Mouse (Mus musculus) lung, embryonic 14.5 days (tissue): Measurements from ENCODE around the gene Gm21983. TPM values are rescaled to one million over a fixed set of nuclear protein-coding genes. Genes with fewer than 3 reads are reported as not detected.

ENCODE experiments used
- ATAC-seq: fragments of 200-750 bp; cut with Nextera tagmentation; 2 replicates; pipeline ENCODE4 v1.8.0; 2017; ENCODE audit warnings: mild to moderate bottlenecking, moderate TSS enrichment, moderate library complexity; ENCODE audit not compliant: insufficient read depth
- DNase-seq: peaks from one replicate; pipeline ENCODE4 v3.0.0-alpha.2; 2015
- H3K27ac ChIP-seq: fragments of 300-500 bp; sonication (generic); 2 replicates; pipeline ENCODE4 v1.5.1; 2014; ENCODE audit warnings: low read depth, mild to moderate bottlenecking, moderate library complexity
- H3K27me3 ChIP-seq: fragments of 300-500 bp; sonication (generic); 2 replicates; pipeline ENCODE4 v1.6.1; 2014; ENCODE audit warnings: low read length, control low read depth; ENCODE audit not compliant: insufficient read depth
- H3K36me3 ChIP-seq: fragments of 300-500 bp; sonication (generic); 2 replicates; pipeline ENCODE4 v1.6.1; 2014; ENCODE audit warnings: control low read depth; ENCODE audit not compliant: insufficient read depth
- H3K4me1 ChIP-seq: fragments of 300-500 bp; sonication (generic); 2 replicates; pipeline ENCODE4 v1.6.1; 2014; ENCODE audit warnings: antibody characterized with exemption, control low read depth; ENCODE audit not compliant: insufficient read depth
- H3K4me2 ChIP-seq: fragments of 300-500 bp; sonication (generic); 2 replicates; pipeline ENCODE4 v1.6.1; 2014; ENCODE audit warnings: mild to moderate bottlenecking
- H3K4me3 ChIP-seq: fragments of 300-500 bp; sonication (generic); 2 replicates; pipeline ENCODE4 v1.5.1; 2014; ENCODE audit warnings: low read depth, low read length
- H3K9ac ChIP-seq: fragments of 300-500 bp; sonication (generic); 2 replicates; pipeline ENCODE4 v1.6.1; 2014
- H3K9me3 ChIP-seq: fragments of 300-500 bp; sonication (generic); 2 replicates; pipeline ENCODE4 v1.6.1; 2016; ENCODE audit warnings: low read depth, low read length, control low read depth
- CTCF ChIP-seq: IDR thresholded peaks from 2 replicates; pipeline ENCODE4 v1.5.1; 2016; ENCODE audit warnings: antibody characterized with exemption, low read depth
- WGBS: fragments of 180-500 bp; shearing (Covaris S2); extraction: QIAGEN DNeasy Blood & Tissue Kit; methylation state at CpG from one replicate; pipeline ENCODE4 v1.1.7; 2014; 5-methylcytosine and 5-hydroxymethylcytosine counted together
- polyA plus RNA-seq: library from polyadenylated mRNA; unstranded; fragments of >200 nt; fragmentation: Nextera tagmentation; extraction: Ambion mirVana; gene quantifications from 2 replicates; pipeline ENCODE4 v1.2.1, GENCODE M21; 2014

Gene Gm21983
- polyA plus RNA-seq, 1 experiment from 2014 or later, result 1.5 TPM

DNA sequence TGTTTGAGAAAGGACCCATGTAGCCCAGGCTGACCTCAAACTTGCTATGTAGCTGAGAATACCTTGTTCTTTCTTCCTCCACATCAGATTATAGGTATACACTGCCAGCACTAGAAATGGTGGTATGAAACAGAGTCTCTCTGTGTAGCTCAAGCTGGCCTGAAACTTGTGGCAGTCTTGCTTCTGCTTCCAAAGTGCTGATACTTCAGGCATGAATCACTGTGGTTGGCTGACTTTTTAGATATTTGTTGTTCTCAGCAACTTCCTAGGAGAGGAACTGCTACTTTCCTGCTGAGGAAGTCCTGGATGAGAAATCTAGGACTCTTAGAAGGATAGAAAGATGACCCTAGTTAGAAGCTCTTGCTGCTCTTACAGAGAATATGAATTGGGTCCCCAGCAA, 17.5 kb upstream of the Gm21983 start:
- Histone ChIP-seq H3K4me1 (peaks cover 5% of the 10 kb centered on the region), H3K36me3 (peaks cover 42% of the 10 kb centered on the region), H3K4me3 (no peak overlapping the region), H3K27me3 (no peaks in the 10 kb centered on the region), H3K4me2 (no peak overlapping the region), H3K9ac (no peak overlapping the region), H3K27ac (no peak overlapping the region), H3K9me3 (no peaks in the 10 kb centered on the region)
- no peak for ATAC-seq
- no peak for TF ChIP-seq CTCF
- no peak for DNase-seq

DNA sequence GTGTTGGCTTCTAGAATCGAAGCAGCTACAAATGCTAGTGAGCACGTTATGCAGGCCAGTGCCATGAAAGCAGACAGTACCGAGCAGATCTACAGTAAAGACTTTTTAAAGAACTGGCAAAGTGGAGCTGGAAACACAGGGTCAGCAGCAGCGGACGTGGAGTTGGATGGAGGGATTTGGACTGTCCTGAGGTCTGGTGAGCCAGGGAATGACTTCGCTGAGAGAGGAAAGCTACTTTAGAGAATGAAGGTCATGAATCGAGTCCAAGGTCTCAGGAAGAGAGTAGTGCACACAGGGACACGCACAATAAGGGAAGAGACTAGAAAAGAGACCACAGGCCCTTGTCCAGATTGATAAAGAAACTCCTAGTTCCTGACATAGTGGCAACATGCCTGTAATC, 16.7 kb upstream of the Gm21983 start:
- ATAC-seq (no peak), DNase-seq (no peak)
- WGBS, result 90% methylated on average over 8 of the region's 8 CpGs
- Histone ChIP-seq H3K4me1 (peaks cover 5% of the 10 kb centered on the region), H3K9me3 (no peaks in the 10 kb centered on the region), H3K4me3 (no peak overlapping the region), H3K36me3 (peaks cover 42% of the 10 kb centered on the region), H3K4me2 (no peak overlapping the region), H3K27ac (no peak overlapping the region), H3K27me3 (no peaks in the 10 kb centered on the region), H3K9ac (no peak overlapping the region)
- no peak for TF ChIP-seq CTCF

DNA sequence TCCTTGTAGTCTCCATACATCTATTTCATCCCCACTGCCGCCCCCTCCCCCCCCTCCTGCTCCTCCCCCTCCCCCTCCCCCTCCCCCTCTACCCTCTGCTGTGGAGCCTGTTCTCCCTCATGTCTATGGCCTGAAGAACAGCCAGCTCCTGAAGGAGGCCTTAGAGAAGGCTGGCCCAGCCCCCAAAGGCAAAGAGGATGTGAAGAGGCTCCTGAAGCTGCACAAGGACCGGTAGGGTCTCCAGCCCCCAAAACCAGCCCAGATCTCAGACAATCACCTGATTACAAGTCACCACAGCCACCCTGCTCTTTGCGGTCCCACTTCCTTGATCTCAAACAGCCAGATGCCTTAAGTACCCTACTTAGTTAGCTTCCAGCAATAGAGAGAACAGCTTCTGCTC, 16.2 kb upstream of the Gm21983 start:
- Histone ChIP-seq H3K36me3 (peaks cover 42% of the 10 kb centered on the region), H3K27ac (no peak overlapping the region), H3K9me3 (no peaks in the 10 kb centered on the region), H3K4me2 (no peak overlapping the region), H3K4me3 (no peak overlapping the region), H3K9ac (no peak overlapping the region), H3K27me3 (no peaks in the 10 kb centered on the region), H3K4me1 (peaks cover 5% of the 10 kb centered on the region)
- WGBS, result 87% methylated on average over 3 of the region's 3 CpGs
- TF ChIP-seq CTCF, result no peak
- DNase-seq (no peak), ATAC-seq (no peak)

DNA sequence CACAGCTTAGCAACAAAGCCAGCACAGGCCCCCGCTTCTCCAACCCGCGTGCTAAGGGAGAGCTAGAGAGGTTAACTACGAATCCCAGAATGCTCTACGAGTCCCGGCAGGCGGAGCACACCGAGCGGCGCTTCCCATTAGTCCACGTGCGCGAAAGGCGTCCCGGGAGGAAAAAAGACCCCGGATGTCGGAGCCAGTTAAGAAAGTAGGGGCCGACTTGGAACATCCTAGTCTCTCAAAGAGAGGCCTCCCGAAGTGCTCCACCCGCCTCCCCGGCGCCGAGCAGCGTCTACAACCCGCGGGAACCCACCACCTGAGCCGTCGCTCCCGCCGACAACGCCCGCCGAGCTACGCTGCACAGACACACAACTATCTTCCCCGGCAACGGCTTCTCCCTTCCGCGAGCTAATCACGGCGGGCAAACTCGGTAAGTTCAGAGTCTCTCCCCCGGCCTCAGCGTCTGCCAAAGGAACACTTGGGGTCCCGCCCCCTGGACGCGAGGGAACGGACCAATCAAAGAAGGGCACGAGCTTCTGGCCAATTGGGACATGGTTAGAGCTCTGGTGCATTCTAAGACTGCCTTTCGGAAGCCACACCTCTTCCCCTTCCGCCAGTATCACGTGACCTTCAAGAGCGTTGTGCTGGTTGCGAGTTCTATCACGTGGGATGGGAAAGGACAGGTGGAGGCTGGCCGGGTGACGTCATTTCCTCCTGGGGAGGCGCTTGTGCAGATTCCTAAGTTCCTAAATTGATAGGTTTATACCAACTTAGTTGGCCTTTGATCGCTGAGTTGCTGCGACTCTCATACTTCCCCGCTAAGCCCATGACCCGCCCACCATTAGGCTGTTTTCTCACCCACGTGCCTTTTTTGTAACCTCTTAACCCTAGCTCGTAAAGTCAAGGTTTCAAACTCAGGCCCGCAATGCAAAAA, 15.1 kb upstream of the Gm21983 start, which contains the start of the genes BC024978 and Snrpa:
Gene BC024978, plus strand, starts transcription at position 101 of the 931 bp plus-strand sequence.
Gene Snrpa, minus strand, starts transcription at position 591 of the 931 bp plus-strand sequence.
- Histone ChIP-seq H3K4me2 (peak within 1 kb of the TSS; percentile 77), H3K36me3 (peaks cover 52% of the 10 kb centered on the region), H3K27me3 (no peaks in the 10 kb centered on the region), H3K9me3 (no peaks in the 10 kb centered on the region), H3K4me1 (peaks cover 5% of the 10 kb centered on the region), H3K27ac (peak within 1 kb of the TSS; percentile 100), H3K4me3 (peak within 1 kb of the TSS; percentile 75), H3K9ac (peak within 1 kb of the TSS; percentile 85)
- TF ChIP-seq CTCF, result no peak; the same call in 1 of the 2 replicates
- peak; percentile 99 for DNase-seq
- WGBS, result under 1% methylated on average over 64 of the region's 64 CpGs
- ATAC-seq, result peak; percentile 99

DNA sequence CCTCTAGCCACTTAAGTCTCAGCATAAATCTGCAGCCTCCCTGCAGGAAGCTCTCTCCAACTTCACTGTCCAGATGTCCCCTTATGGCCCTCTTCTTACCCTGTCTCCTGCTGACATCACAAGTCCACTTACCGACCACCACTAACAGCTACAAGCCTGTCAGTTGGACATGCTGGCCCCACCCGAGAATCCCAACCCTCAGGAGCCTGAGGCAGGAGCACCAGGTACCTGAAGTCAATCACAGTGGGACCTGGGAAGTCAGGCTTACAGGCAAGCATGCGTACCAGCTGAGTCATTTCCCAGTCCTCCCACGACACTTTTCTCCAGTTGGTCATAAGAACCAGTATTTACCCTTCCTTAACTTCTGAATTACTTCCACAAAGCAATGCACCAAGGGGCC, 12.8 kb upstream of the Gm21983 start:
- H3K36me3 ChIP-seq, result peaks cover 69% of the 10 kb centered on the region
- ATAC-seq, result no peak
- 70% methylated on average over 4 of the region's 4 CpGs for WGBS
- DNase-seq, result no peak
- H3K9me3 ChIP-seq, result no peaks in the 10 kb centered on the region
- no peaks in the 10 kb centered on the region for H3K27me3 ChIP-seq
- peak overlapping the region; percentile 35 for H3K9ac ChIP-seq
- H3K4me2 ChIP-seq, result peak overlapping the region; percentile 77
- H3K4me3 ChIP-seq, result peak overlapping the region; percentile 75; the same call in 1 of the 2 replicates
- H3K4me1 ChIP-seq, result peaks cover 5% of the 10 kb centered on the region
- TF ChIP-seq CTCF, result no peak
- no peak overlapping the region for H3K27ac ChIP-seq

DNA sequence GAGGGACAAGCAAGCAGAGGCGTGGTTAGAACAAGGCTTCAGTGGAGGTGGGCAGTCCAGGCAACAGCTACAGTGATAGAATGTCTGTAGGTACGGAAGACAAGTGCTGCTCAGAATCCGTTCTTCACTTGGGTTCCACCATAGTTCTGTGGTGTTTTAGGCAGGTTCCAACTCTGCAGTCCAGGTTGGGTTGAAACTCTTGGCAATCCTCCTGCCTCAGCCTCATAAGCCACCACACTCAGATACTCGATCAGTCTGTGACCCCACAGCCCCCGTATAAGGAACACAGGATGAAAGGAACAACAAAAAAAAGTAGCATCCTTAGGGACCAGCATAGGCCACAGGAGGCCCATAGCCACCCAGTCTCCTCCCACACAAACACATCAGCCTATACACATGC, 11.5 kb upstream of the Gm21983 start:
- Histone ChIP-seq H3K27ac (no peak overlapping the region), H3K36me3 (peaks cover 76% of the 10 kb centered on the region), H3K27me3 (no peaks in the 10 kb centered on the region), H3K9ac (no peak overlapping the region), H3K4me1 (peaks cover 5% of the 10 kb centered on the region), H3K4me2 (no peak overlapping the region), H3K9me3 (no peaks in the 10 kb centered on the region), H3K4me3 (no peak overlapping the region)
- no peak for DNase-seq
- 94% methylated on average over 5 of the region's 5 CpGs for WGBS
- ATAC-seq, result no peak
- TF ChIP-seq CTCF, result no peak

DNA sequence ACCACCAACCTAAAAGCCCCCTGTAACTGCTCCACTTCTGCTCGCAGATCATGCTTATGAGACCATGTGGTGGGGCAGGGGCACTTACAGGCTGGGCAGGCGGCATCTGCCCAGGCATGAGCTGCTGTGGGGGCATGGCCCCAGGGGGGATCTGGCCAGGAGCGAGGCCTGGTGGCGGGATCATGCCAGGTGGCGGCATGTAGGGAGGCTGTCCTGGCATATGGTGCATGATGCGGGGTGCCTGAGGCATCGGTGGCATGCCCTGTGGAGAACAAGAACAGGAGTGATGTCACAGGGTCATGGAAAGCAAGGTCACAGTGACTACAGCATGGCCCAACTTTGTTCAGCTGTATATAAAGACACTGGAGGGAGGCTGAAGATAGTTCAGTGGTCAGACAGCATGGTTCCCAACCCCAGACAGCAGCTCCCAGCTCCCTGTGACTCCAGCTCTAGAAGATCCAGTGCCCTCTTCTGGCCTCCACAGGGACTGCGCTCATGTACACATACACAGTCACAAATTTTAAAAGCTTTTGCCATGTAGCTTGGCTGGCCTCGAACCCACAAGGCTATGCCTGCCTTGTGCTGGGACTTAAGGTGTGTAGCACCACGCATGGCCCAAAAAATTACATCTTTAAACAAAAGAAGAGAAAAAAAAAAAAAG, 8.5 kb upstream of the Gm21983 start:
- Histone ChIP-seq H3K9ac (no peak overlapping the region), H3K4me2 (no peak overlapping the region), H3K4me3 (no peak overlapping the region), H3K27me3 (no peaks in the 10 kb centered on the region), H3K9me3 (no peaks in the 10 kb centered on the region), H3K36me3 (peaks cover 98% of the 10 kb centered on the region), H3K4me1 (no peaks in the 10 kb centered on the region), H3K27ac (no peak overlapping the region)
- ATAC-seq (no peak), DNase-seq (no peak)
- TF ChIP-seq CTCF, result peak; percentile 48
- 94% methylated on average over 10 of the region's 10 CpGs for WGBS
